Mouse (Mus musculus): ENCODE data around the gene Fnip2.
A peak's percentile ranks its signal among the peaks of the same experiment; 100 is the strongest.

Fnip2 gene

GRCm38 (mm10) chr3:79564875-79565606 is 2.6 kb downstream of the Fnip2 start:
- no peak for DNase-seq (ENCODE audit: low spot score in 2 of 2)

GRCm38 (mm10) chr3:79563511-79563910 is 4.1 kb downstream of the Fnip2 start:
- no peak for DNase-seq (ENCODE audit: low spot score in 2 of 2)

- no peak for DNase-seq (ENCODE audit: low spot score in 2 of 2)
Measured at GRCm38 (mm10) chr3:79561784-79562715, 5.5 kb downstream of the Fnip2 start.

GRCm38 (mm10) chr3:79560555-79560954 is 7.0 kb downstream of the Fnip2 start:
- DNase-seq (ENCODE audit: low spot score in 2 of 2), result no peak

- no peak for DNase-seq (ENCODE audit: low spot score in 2 of 2)
Measured at GRCm38 (mm10) chr3:79559773-79560045, 7.9 kb downstream of the Fnip2 start.

- DNase-seq (ENCODE audit: low spot score in 2 of 2), result peak; percentile 24 to 48
Measured at GRCm38 (mm10) chr3:79559021-79559772, 8.4 kb downstream of the Fnip2 start.

- DNase-seq (ENCODE audit: low spot score in 2 of 2), result no peak
Measured at GRCm38 (mm10) chr3:79555061-79555460, 12.5 kb downstream of the Fnip2 start.

GRCm38 (mm10) chr3:79553779-79554178 is 13.8 kb downstream of the Fnip2 start:
- no peak for DNase-seq (ENCODE audit: low spot score in 2 of 2)

GRCm38 (mm10) chr3:79551826-79552552 is 15.6 kb downstream of the Fnip2 start:
- DNase-seq (ENCODE audit: low spot score in 2 of 2), result no peak

- no peak for DNase-seq (ENCODE audit: low spot score in 2 of 2)
Measured at GRCm38 (mm10) chr3:79549751-79550393, 17.7 kb downstream of the Fnip2 start.

- DNase-seq (ENCODE audit: low spot score in 2 of 2), result no peak
Measured at GRCm38 (mm10) chr3:79548681-79549437, 18.7 kb downstream of the Fnip2 start.

GRCm38 (mm10) chr3:79542585-79542984 is 25.0 kb downstream of the Fnip2 start:
- DNase-seq (ENCODE audit: low spot score in 2 of 2), result no peak

- DNase-seq (ENCODE audit: low spot score in 2 of 2), result no peak
Measured at GRCm38 (mm10) chr3:79539656-79540055, 27.9 kb downstream of the Fnip2 start.

GRCm38 (mm10) chr3:79539124-79539523 is 28.5 kb downstream of the Fnip2 start:
- DNase-seq (ENCODE audit: low spot score in 2 of 2), result no peak

- no peak for DNase-seq (ENCODE audit: low spot score in 2 of 2)
Measured at GRCm38 (mm10) chr3:79538342-79538741, 29.3 kb downstream of the Fnip2 start.

GRCm38 (mm10) chr3:79537626-79538203 is 29.9 kb downstream of the Fnip2 start:
- DNase-seq (ENCODE audit: low spot score in 2 of 2), result no peak

GRCm38 (mm10) chr3:79537023-79537422 is 30.6 kb downstream of the Fnip2 start:
- DNase-seq (ENCODE audit: low spot score in 2 of 2), result no peak

GRCm38 (mm10) chr3:79531581-79532271 is 35.9 kb downstream of the Fnip2 start:
- DNase-seq (ENCODE audit: low spot score in 2 of 2), result peak; percentile 62 to 71

GRCm38 (mm10) chr3:79529499-79530096 is 38.0 kb downstream of the Fnip2 start:
- no peak for DNase-seq (ENCODE audit: low spot score in 2 of 2)
